Mouse (Mus musculus): ENCODE results near the gene Prm1. TPM values are rescaled to one million over a fixed set of nuclear protein-coding genes. Genes with fewer than 3 reads are reported as not detected.

Gene Prm1
- polyA plus RNA-seq, 1 experiment from 2014 or later, result 0.83 TPM

DNA sequence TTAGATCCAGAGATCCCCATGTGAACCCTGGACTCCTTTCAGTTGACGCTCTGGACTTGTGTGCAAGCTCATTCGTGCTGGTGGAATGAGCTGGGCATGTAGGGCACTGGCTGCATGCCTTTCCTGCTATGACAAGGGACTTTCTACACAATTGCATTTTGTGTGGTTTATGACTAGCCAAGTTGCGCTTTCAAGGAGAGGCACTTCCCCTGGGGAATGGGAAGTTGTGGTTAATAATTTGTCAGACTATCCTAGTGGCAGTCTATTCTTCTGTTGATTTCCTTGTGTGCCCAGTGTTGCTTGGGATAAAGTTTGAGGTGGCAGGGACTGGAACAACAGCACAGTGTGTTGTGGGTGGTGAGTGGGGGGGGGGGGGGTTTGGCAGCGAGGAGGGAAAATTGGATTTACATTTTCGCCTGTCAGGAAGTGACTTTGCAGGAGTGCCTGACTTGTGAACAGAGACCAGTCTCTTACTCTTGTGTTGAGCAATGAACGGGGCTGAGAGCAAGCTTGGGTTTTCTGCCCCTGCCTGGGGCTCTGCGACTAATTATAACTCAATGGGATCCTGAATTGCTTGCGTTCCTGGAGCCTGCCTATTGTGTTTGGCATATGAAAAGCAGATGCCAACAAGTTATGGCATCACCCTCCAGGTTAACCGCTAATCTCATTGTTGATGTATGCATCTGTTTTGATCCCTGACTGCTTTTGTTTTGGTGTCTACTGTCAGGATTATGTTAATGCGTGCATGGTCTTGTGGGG lies 33.0 kb upstream of the Prm1 start:
- WGBS, result 30% methylated on average over 10 of the region's 10 CpGs
- Histone ChIP-seq H3K4me1 (peaks cover 68% of the 10 kb centered on the region), H3K9ac (peak overlapping the region; percentile 43), H3K9me3 (no peaks in the 10 kb centered on the region), H3K27ac (peak overlapping the region; percentile 78), H3K27me3 (no peaks in the 10 kb centered on the region), H3K4me3 (no peak overlapping the region), H3K4me2 (replicated peaks) (peak overlapping the region; percentile 27; the same call in 1 of the 2 replicates), H3K36me3 (peaks cover 8% of the 10 kb centered on the region; the same call in 1 of the 2 replicates)
- ATAC-seq (ENCODE audit: low FRiP score, low read depth), result no peak

DNA sequence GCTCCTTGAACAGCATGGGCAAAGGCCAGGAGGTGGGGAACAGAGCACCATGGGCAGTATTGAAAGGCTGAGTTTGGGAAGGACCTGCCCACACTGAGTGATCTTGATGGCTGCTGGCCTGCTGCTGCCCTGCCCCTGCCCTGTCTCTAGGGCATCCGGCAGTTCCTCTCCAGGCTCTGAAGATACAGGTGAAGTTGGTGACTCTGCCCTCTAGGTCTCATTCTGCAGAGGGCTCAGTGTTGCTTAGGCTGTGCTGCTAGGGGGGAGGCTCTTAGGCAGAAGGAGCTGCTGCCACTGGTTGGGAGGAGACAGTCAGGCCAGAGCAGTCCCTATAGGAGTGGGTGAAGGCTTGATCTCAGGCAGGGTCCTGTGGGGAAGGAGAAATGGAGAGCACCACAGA lies 32.3 kb upstream of the Prm1 start:
- peak overlapping the region; percentile 27; the same call in 1 of the 2 replicates for H3K4me2 ChIP-seq (replicated peaks)
- no peaks in the 10 kb centered on the region for H3K27me3 ChIP-seq
- ATAC-seq (ENCODE audit: low FRiP score, low read depth), result no peak
- WGBS, result 80% methylated on average over 1 of the region's 1 CpGs
- H3K36me3 ChIP-seq, result peaks cover 8% of the 10 kb centered on the region; the same call in 1 of the 2 replicates
- H3K9ac ChIP-seq, result peak overlapping the region; percentile 43
- H3K4me1 ChIP-seq, result peaks cover 61% of the 10 kb centered on the region
- H3K4me3 ChIP-seq, result no peak overlapping the region
- H3K27ac ChIP-seq, result peak overlapping the region; percentile 78
- no peaks in the 10 kb centered on the region for H3K9me3 ChIP-seq

DNA sequence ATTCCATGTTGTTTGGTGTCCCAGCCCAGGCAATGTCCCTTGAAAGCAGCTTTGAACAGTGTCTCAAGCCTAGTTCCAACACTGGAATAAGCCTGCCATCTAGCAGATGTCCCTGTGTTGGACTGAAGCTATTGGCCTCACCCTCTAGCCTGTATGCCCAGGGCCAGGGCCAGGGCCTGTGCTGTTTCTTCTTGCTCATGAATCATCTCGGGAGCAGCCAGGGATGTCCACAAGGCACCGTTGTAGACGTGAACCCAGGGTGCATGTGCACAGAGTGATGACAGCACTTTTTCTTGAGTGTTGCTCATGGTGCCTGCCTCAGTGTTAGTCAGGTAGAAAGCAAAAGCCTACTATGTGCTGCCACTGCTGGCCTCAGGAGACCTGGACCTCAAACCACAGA lies 31.6 kb upstream of the Prm1 start:
- Histone ChIP-seq H3K27ac (no peak overlapping the region), H3K4me1 (peaks cover 55% of the 10 kb centered on the region), H3K9ac (no peak overlapping the region), H3K36me3 (peaks cover 8% of the 10 kb centered on the region; the same call in 1 of the 2 replicates), H3K27me3 (no peaks in the 10 kb centered on the region), H3K9me3 (no peaks in the 10 kb centered on the region), H3K4me3 (no peak overlapping the region), H3K4me2 (replicated peaks) (no peak overlapping the region)
- WGBS, result 88% methylated on average over 3 of the region's 3 CpGs
- no peak for ATAC-seq (ENCODE audit: low FRiP score, low read depth)

DNA sequence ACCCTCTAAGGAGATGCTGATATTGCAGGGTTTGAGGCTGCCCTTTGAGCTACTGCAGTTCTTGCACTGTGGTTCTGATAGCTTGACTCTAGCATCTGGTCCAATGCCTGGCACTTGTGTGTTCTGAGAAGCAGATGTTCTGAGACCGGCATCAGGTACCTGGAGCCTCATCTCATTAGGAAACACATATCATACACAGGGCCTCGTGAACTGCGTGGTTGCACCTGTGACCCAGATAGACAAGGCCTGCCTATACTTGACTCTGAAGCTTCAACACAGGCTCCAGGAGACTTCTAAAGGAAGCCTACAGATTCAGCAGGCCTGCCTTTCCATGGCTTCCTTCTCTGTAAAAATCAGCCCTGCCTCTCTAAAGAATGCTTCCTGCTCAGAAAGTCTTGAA lies 30.7 kb upstream of the Prm1 start:
- H3K9ac ChIP-seq, result no peak overlapping the region
- no peaks in the 10 kb centered on the region for H3K27me3 ChIP-seq
- no peak for ATAC-seq (ENCODE audit: low FRiP score, low read depth)
- WGBS, result 86% methylated on average over 3 of the region's 3 CpGs
- peak overlapping the region; percentile 83 for H3K4me2 ChIP-seq (replicated peaks)
- no peak overlapping the region for H3K27ac ChIP-seq
- peaks cover 53% of the 10 kb centered on the region for H3K4me1 ChIP-seq
- 0 out of 2 replicates have a peak overlapping the region, but pooled peaks have one; percentile 87 for H3K4me3 ChIP-seq
- H3K36me3 ChIP-seq, result peaks cover 8% of the 10 kb centered on the region; the same call in 1 of the 2 replicates
- no peaks in the 10 kb centered on the region for H3K9me3 ChIP-seq

DNA sequence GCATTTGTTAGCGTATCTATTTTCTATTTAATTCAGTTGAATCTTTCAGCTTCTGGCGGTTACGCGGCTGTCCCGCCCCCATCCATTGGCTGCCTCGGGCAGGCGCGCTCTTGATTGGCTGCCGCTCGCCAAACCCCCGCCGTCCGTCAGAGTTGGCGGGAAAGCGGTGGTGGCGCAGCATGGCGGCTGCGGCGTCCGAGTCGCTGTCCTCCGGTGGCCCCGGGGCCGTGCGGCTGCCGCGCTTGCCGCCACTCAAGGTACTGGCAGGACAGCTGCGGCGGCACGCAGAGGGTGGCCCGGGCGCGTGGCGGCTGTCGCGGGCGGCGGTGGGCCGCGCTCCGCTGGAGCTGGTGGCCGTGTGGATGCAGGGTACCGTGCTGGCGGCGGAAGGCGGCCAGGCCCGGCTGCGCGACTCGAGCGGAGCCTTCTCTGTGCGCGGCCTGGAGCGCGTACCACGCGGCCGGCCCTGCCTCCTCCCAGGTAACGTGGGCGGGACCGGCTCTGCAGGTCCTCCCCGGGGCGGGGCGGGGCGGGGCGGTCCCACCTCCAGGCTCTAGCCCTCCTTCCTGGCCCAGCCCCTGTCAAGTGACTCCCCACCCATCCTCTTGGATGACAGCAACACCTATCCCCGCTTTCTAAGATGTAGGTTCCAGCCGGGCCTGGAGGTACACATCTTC lies 29.4 kb upstream of the Prm1 start, which contains the start of gene Rmi2:
Gene Rmi2, plus strand, starts transcription at position 149 of the 677 bp plus-strand sequence.
- Histone ChIP-seq H3K4me1 (peaks cover 51% of the 10 kb centered on the region), H3K27ac (peak within 1 kb of the TSS; percentile 90), H3K27me3 (no peaks in the 10 kb centered on the region), H3K9me3 (no peaks in the 10 kb centered on the region), H3K9ac (peak within 1 kb of the TSS; percentile 85), H3K36me3 (no peaks in the 10 kb centered on the region), H3K4me2 (replicated peaks) (peak within 1 kb of the TSS; percentile 83), H3K4me3 (peak within 1 kb of the TSS; percentile 87)
- ATAC-seq (ENCODE audit: low FRiP score, low read depth), result peak; percentile 92
- WGBS, result under 1% methylated on average over 47 of the region's 69 CpGs

DNA sequence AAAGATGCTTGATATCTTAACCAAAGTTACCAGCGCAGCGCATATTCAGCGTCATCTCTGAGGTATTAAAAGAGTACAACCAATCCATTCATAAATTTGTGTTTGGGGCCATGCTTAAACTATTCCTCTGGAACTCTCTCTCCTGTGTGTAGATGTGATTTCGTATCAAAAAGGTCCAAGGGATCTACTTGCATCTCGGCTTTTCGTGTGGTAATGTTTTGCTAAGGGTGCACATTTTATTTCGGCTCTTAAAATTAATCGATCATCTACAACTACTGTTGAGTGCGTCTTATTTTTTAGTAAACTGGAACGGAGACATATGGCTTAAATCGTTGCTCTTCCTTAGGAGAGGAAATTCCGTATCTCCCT lies 28.9 kb upstream of the Prm1 start:
- Histone ChIP-seq H3K27me3 (no peaks in the 10 kb centered on the region), H3K9ac (0 out of 2 replicates have a peak overlapping the region, but pooled peaks have one; percentile 43), H3K9me3 (no peaks in the 10 kb centered on the region), H3K27ac (no peak overlapping the region), H3K4me2 (replicated peaks) (peak overlapping the region; percentile 83), H3K4me3 (peak overlapping the region; percentile 87), H3K4me1 (peaks cover 46% of the 10 kb centered on the region), H3K36me3 (no peaks in the 10 kb centered on the region)
- WGBS, result 10% methylated on average over 12 of the region's 12 CpGs
- ATAC-seq (ENCODE audit: low FRiP score, low read depth), result no peak

DNA sequence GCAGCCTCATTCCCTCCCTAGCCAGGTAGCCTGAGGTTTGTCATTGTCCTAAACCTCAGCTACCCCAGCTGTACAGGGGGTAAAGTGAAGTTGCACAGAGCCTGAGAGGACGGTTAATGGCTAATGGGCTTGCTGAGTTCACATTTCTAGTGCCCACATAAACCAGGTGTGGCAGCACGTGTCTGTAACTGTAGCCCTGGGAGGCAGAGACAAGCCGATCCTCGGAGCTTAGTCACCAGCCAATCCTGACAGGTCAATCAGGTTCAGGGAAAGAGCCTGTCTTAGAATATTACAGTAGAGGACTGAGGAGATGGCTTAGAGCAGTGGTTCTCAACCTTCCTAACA lies 22.8 kb upstream of the Prm1 start:
- H3K27me3 ChIP-seq, result no peaks in the 10 kb centered on the region
- H3K9ac ChIP-seq, result no peak overlapping the region
- H3K9me3 ChIP-seq, result 0 out of 2 replicates have a peak, but pooled peaks cover under 1% of the 10 kb centered on the region
- no peak overlapping the region for H3K4me3 ChIP-seq
- no peak overlapping the region for H3K4me2 ChIP-seq (replicated peaks)
- WGBS, result 42% methylated on average over 4 of the region's 4 CpGs
- peaks cover 25% of the 10 kb centered on the region for H3K4me1 ChIP-seq
- no peak for ATAC-seq (ENCODE audit: low FRiP score, low read depth)
- H3K27ac ChIP-seq, result no peak overlapping the region
- no peaks in the 10 kb centered on the region for H3K36me3 ChIP-seq

DNA sequence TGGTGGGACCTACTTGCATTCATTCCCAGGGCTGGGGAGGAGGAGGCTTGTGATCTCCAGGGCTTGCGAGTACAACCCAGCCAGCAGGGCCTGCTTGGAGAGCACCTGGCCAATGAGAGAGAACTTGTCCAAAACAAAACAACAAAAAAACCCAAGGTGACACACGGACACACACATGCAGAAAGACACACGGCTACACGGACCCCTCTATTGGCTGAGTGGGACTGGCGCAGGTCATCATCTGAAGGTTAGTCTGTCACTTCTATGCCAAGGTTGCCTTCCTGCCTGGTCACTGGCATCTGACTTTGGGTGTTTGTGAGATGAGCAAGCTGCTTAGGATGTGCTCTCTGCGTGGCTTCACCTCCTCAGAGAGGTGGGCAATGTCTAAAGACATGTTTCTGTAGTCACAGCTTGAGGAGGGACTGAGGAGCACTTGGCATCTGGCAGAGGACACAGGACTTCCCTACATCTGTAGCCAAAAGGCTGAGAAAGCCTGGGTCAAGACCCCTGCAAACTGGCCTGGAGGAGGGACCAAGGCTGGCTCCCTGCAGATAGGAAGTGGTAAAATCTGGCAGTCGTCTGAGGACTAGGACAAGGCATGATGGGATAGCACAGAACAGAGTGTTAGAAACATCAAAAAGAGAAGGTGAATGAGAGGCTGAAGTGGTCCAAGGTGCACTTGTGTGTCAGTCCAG lies 22.3 kb upstream of the Prm1 start:
- H3K36me3 ChIP-seq, result no peaks in the 10 kb centered on the region
- ATAC-seq (ENCODE audit: low FRiP score, low read depth), result no peak
- 78% methylated on average over 7 of the region's 7 CpGs for WGBS
- H3K27ac ChIP-seq, result no peak overlapping the region
- H3K4me3 ChIP-seq, result no peak overlapping the region
- no peaks in the 10 kb centered on the region for H3K27me3 ChIP-seq
- no peak overlapping the region for H3K9ac ChIP-seq
- peaks cover 25% of the 10 kb centered on the region for H3K4me1 ChIP-seq
- 0 out of 2 replicates have a peak, but pooled peaks cover 3% of the 10 kb centered on the region for H3K9me3 ChIP-seq
- H3K4me2 ChIP-seq (replicated peaks), result no peak overlapping the region

DNA sequence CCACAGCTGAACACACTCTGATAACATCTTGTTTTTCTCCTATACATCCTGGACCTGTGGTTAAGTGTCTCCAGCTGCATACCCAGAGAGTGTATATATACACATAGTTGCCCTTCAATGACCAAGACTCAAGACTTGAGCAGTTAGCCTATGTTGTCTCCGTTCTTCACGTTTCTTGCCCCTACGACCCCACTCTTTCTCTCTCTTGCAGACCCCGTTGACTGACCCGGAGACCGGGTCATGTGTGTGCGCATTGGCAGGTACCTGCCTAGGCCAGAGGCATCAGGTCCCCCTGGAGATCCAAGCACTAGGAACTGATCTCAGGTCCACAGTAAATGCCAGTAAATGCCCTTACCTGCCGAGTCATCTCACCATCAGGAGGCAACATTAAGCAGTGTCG lies 21.6 kb upstream of the Prm1 start:
- Histone ChIP-seq H3K27ac (no peak overlapping the region), H3K9ac (no peak overlapping the region), H3K27me3 (no peaks in the 10 kb centered on the region), H3K4me2 (replicated peaks) (no peak overlapping the region), H3K36me3 (no peaks in the 10 kb centered on the region), H3K4me1 (peaks cover 25% of the 10 kb centered on the region), H3K4me3 (no peak overlapping the region), H3K9me3 (0 out of 2 replicates have a peak, but pooled peaks cover 3% of the 10 kb centered on the region)
- 93% methylated on average over 9 of the region's 9 CpGs for WGBS
- no peak for ATAC-seq (ENCODE audit: low FRiP score, low read depth)

DNA sequence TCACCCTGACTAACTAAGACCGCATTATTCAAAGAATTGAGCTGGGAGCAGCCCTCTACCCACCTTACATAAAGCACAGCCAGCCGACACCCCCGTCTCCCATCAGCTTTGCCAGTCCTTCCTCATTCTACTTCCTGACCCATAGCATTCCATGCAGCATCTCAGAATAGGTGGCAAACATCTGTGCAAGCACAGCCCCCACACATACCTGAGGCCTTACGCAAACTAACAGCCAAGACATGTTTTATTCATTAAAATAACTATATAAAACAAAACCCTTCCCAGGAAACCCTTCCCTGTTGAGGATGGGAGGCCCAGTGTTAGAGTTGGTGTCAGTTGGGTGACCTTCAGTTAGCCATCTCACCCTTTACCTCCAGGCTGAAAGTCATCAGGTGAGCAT lies 20.2 kb upstream of the Prm1 start:
- peak; percentile 58; the same call in 1 of the 2 replicates for ATAC-seq (ENCODE audit: low FRiP score, low read depth)
- peak overlapping the region; percentile 28; the same call in 1 of the 2 replicates for H3K27ac ChIP-seq
- 0 out of 2 replicates have a peak, but pooled peaks cover 3% of the 10 kb centered on the region for H3K9me3 ChIP-seq
- no peaks in the 10 kb centered on the region for H3K36me3 ChIP-seq
- H3K4me2 ChIP-seq (replicated peaks), result no peak overlapping the region
- peaks cover 33% of the 10 kb centered on the region for H3K4me1 ChIP-seq
- no peaks in the 10 kb centered on the region for H3K27me3 ChIP-seq
- 54% methylated on average over 4 of the region's 4 CpGs for WGBS
- H3K4me3 ChIP-seq, result no peak overlapping the region
- no peak overlapping the region for H3K9ac ChIP-seq

DNA sequence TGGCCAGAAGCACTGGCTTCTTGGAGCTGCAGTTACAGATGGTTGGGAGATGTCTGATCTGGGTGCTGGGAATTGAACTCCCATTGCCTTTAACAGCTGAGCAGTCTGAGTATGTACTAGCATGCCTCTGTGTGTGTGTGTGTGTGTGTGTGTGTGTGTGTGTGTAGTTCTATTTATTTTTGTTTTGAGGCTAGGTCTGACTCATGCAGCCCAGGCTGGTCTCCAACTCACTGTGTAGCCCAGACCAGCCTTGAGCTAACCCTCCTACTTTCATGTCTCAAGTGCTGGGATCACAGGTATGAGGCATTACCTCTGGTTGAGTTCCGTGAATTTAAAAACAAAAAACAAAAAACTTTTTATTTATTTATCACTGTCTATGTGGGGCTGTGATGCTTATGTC lies 18.9 kb upstream of the Prm1 start:
- WGBS, result 92% methylated on average over 1 of the region's 1 CpGs
- Histone ChIP-seq H3K9ac (no peak overlapping the region), H3K9me3 (0 out of 2 replicates have a peak, but pooled peaks cover 3% of the 10 kb centered on the region), H3K4me2 (replicated peaks) (no peak overlapping the region), H3K36me3 (no peaks in the 10 kb centered on the region), H3K27ac (no peak overlapping the region), H3K27me3 (no peaks in the 10 kb centered on the region), H3K4me1 (peaks cover 34% of the 10 kb centered on the region), H3K4me3 (no peak overlapping the region)
- no peak for ATAC-seq (ENCODE audit: low FRiP score, low read depth)

DNA sequence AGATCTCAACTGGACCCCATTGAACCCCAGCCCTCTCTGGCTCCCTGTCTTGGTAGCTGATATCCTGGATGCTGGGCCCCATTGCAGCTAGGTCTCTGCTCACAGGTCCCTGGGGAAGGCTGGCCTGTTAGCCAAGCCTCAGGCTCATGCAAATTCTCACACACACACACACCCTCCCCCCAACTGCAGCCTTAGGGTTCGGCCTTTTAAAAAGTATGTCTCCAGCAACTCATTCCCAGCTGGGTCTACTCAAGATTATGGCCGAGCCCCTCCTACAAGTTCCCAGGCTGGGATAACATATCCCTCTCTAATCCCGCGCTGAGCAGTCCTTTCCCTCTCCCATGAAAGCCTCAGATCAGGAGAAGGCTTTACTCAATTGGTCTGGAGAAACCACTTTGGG lies 15.7 kb upstream of the Prm1 start:
- H3K27ac ChIP-seq, result no peak overlapping the region
- H3K4me1 ChIP-seq, result peaks cover 25% of the 10 kb centered on the region
- WGBS, result 37% methylated on average over 4 of the region's 4 CpGs

More for the DNA sequence above, 15.7 kb upstream of the Prm1 start:
- Histone ChIP-seq H3K4me2 (replicated peaks) (no peak overlapping the region), H3K36me3 (no peaks in the 10 kb centered on the region), H3K9me3 (0 out of 2 replicates have a peak, but pooled peaks cover 3% of the 10 kb centered on the region), H3K9ac (no peak overlapping the region), H3K27me3 (no peaks in the 10 kb centered on the region), H3K4me3 (no peak overlapping the region)
- no peak for ATAC-seq (ENCODE audit: low FRiP score, low read depth)

Data from limb, embryonic 13.5 days (tissue).